Mouse (Mus musculus): ENCODE data around the gene Smbd1. TPM values are rescaled to one million over a fixed set of nuclear protein-coding genes. Genes with fewer than 3 reads are reported as not detected.

The Smbd1 gene
- polyA plus RNA-seq, 1 experiment from 2014 or later = not detected

GRCm38 (mm10) chr16:32812888-32813361, 2.6 kb upstream of the Smbd1 start:
- Histone ChIP-seq H3K27ac (no peak overlapping the region), H3K36me3 (no peaks in the 10 kb centered on the region), H3K4me2 (peak overlapping the region; percentile 43), H3K4me3 (no peak overlapping the region), H3K4me1 (replicated peaks) (peaks cover 20% of the 10 kb centered on the region), H3K27me3 (no peaks in the 10 kb centered on the region), H3K9me3 (replicated peaks) (no peaks in the 10 kb centered on the region), H3K9ac (no peak overlapping the region)
- 0 out of 2 replicates have a peak, but pooled peaks have one; percentile 32 for ATAC-seq (replicated peaks; ENCODE audit: insufficient number of reproducible peaks, insufficient read depth, low FRiP score, low read depth)
- WGBS = under 1% methylated on average over 9 of the region's 9 CpGs

DNA sequence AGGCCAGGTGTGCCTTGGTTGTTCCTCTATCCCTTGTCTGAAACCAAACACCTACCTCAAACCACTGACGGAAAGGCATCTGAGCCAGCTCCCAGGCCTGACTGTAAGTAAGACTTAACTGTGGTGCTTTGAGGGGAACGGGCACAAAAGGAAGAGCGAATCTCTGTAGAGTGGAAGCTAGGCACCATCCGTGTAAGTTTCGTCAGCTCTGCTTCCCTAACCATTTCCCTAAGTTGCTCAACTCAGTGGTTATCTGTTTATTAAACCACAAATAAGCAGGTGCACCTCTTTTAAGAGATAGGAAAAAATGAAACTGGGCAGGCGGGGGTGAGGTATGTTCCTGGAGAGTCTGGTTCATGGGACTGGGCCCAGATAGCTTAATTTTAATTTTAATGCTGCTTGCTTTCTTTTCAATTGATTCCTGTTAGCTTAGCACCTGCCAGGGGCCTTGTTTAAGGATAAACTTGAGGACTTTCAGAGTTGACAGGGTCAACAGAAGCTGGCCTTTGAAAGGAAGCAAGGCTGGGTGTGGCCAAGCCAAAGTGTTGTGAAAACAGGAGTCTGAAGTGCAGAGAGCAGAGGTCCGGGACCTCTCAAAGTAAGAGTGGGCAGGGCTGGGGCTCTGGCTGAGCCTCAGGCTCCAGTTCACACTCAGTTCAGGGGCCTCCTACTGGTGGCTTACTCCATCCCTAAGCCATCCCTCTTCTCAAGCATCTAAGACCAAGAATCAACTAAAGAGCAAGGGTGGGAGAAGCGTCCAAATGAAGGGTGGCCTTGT, 2.7 kb downstream of the Smbd1 start:
- Histone ChIP-seq H3K4me3 (no peak overlapping the region), H3K4me2 (no peak overlapping the region), H3K27ac (no peak overlapping the region), H3K36me3 (no peaks in the 10 kb centered on the region), H3K9ac (no peak overlapping the region), H3K9me3 (replicated peaks) (no peaks in the 10 kb centered on the region), H3K27me3 (no peaks in the 10 kb centered on the region), H3K4me1 (replicated peaks) (peaks cover 19% of the 10 kb centered on the region)
- 65% methylated on average over 8 of the region's 8 CpGs for WGBS
- no peak for ATAC-seq (replicated peaks; ENCODE audit: insufficient number of reproducible peaks, insufficient read depth, low FRiP score, low read depth)

- no peak for ATAC-seq (replicated peaks; ENCODE audit: insufficient number of reproducible peaks, insufficient read depth, low FRiP score, low read depth)
- Histone ChIP-seq H3K4me1 (replicated peaks) (peaks cover 28% of the 10 kb centered on the region), H3K27ac (no peak overlapping the region), H3K36me3 (no peaks in the 10 kb centered on the region), H3K27me3 (no peaks in the 10 kb centered on the region), H3K4me3 (no peak overlapping the region), H3K9me3 (replicated peaks) (no peaks in the 10 kb centered on the region), H3K4me2 (no peak overlapping the region), H3K9ac (no peak overlapping the region)
- 63% methylated on average over 7 of the region's 7 CpGs for WGBS
Measured at GRCm38 (mm10) chr16:32805151-32805550, 5.1 kb downstream of the Smbd1 start.

GRCm38 (mm10) chr16:32803901-32804300, 6.4 kb downstream of the Smbd1 start:
- Histone ChIP-seq H3K4me2 (no peak overlapping the region), H3K9me3 (replicated peaks) (no peaks in the 10 kb centered on the region), H3K27me3 (no peaks in the 10 kb centered on the region), H3K36me3 (no peaks in the 10 kb centered on the region), H3K4me1 (replicated peaks) (peaks cover 28% of the 10 kb centered on the region), H3K4me3 (no peak overlapping the region), H3K9ac (no peak overlapping the region), H3K27ac (no peak overlapping the region)
- WGBS = 41% methylated on average over 5 of the region's 5 CpGs
- ATAC-seq (replicated peaks; ENCODE audit: insufficient number of reproducible peaks, insufficient read depth, low FRiP score, low read depth) = no peak

DNA sequence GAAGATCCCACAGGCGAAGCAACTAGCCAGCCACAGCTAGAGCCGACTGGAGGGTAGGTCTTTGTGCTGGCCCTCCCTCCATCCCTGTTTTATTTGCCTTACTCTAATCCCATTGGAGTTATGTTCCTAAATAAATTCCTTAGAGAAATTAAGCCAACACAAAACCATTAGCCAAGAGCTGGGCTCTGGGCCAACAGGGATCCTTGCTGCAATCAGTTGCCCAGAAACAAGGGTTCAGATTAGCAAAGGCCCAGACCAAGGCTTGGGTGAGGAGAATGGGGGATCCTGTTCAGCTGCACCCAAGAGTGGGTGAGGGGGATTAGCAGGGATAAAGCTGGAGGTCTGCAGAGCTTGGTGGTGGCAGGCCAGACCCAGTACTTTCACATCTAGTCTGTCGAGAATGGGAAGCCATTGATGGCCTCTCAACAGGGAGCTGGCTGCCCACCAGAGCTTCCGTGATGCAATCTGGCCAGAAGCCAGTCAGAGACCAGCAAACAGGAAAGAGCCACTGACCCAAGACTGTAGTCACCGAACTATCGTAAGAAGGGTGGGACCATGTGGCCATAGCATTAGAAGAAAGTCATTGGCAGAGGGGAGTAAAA, 6.9 kb downstream of the Smbd1 start:
- 31% methylated on average over 6 of the region's 6 CpGs for WGBS
- 0 out of 2 replicates have a peak, but pooled peaks have one; percentile 29 for ATAC-seq (replicated peaks; ENCODE audit: insufficient number of reproducible peaks, insufficient read depth, low FRiP score, low read depth)
- 0 out of 2 replicates have a peak overlapping the region, but pooled peaks have one; percentile 13 for H3K4me2 ChIP-seq
- peaks cover 34% of the 10 kb centered on the region for H3K4me1 ChIP-seq (replicated peaks)
- no peaks in the 10 kb centered on the region for H3K36me3 ChIP-seq
- no peak overlapping the region for H3K9ac ChIP-seq
- H3K4me3 ChIP-seq = no peak overlapping the region
- no peaks in the 10 kb centered on the region for H3K9me3 ChIP-seq (replicated peaks)
- peak overlapping the region; percentile 50 for H3K27ac ChIP-seq
- H3K27me3 ChIP-seq = no peaks in the 10 kb centered on the region

GRCm38 (mm10) chr16:32797426-32797689, 12.9 kb downstream of the Smbd1 start, which contains the start of gene Muc20:
Gene Muc20 (minus strand): TSS chr16:32797435.
- H3K4me2 ChIP-seq = no peak within 1 kb of the TSS
- H3K9me3 ChIP-seq (replicated peaks) = no peaks in the 10 kb centered on the region
- no peaks in the 10 kb centered on the region for H3K27me3 ChIP-seq
- H3K4me3 ChIP-seq = no peak within 1 kb of the TSS
- no peak within 1 kb of the TSS for H3K9ac ChIP-seq
- H3K36me3 ChIP-seq = no peaks in the 10 kb centered on the region
- no peak within 1 kb of the TSS for H3K27ac ChIP-seq
- H3K4me1 ChIP-seq (replicated peaks) = peaks cover 19% of the 10 kb centered on the region
- WGBS = 67% methylated on average over 3 of the region's 3 CpGs
- ATAC-seq (replicated peaks; ENCODE audit: insufficient number of reproducible peaks, insufficient read depth, low FRiP score, low read depth) = no peak

GRCm38 (mm10) chr16:32796676-32797425, 13.4 kb downstream of the Smbd1 start:
- no peak overlapping the region for H3K9ac ChIP-seq
- H3K4me2 ChIP-seq = no peak overlapping the region
- no peaks in the 10 kb centered on the region for H3K36me3 ChIP-seq
- H3K27ac ChIP-seq = no peak overlapping the region
- peaks cover 16% of the 10 kb centered on the region for H3K4me1 ChIP-seq (replicated peaks)
- 68% methylated on average over 14 of the region's 14 CpGs for WGBS
- no peaks in the 10 kb centered on the region for H3K9me3 ChIP-seq (replicated peaks)
- H3K4me3 ChIP-seq = no peak overlapping the region
- ATAC-seq (replicated peaks; ENCODE audit: insufficient number of reproducible peaks, insufficient read depth, low FRiP score, low read depth) = no peak
- H3K27me3 ChIP-seq = no peaks in the 10 kb centered on the region

- no peak overlapping the region for H3K4me2 ChIP-seq
- H3K9ac ChIP-seq = no peak overlapping the region
- WGBS = 69% methylated on average over 1 of the region's 1 CpGs
- no peaks in the 10 kb centered on the region for H3K27me3 ChIP-seq
- H3K36me3 ChIP-seq = no peaks in the 10 kb centered on the region
- peaks cover 11% of the 10 kb centered on the region for H3K4me1 ChIP-seq (replicated peaks)
- H3K9me3 ChIP-seq (replicated peaks) = no peaks in the 10 kb centered on the region
- H3K27ac ChIP-seq = no peak overlapping the region
- ATAC-seq (replicated peaks; ENCODE audit: insufficient number of reproducible peaks, insufficient read depth, low FRiP score, low read depth) = no peak
- no peak overlapping the region for H3K4me3 ChIP-seq
Measured at GRCm38 (mm10) chr16:32795177-32795576, 15.1 kb downstream of the Smbd1 start.

DNA sequence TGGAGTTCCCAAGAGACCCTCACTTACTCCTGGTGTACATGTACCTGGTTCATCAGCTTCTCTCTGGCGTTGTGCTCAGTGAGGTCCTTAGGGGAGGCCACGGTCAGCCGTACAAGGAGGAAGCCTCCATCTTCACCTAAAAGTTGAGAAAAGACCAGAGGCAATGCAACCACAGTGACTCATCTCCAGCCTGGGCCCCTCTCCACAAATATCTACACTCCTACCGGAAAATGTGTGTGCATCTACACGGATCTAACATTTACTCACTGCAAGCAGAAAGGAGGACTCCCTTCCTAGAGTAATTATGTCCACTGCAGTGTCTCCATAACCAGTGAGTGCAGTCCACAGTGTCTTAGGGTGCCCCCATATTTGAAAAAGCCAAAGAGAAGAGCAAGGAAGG, 20.2 kb downstream of the Smbd1 start:
- ATAC-seq (replicated peaks; ENCODE audit: insufficient number of reproducible peaks, insufficient read depth, low FRiP score, low read depth) = no peak
- H3K4me2 ChIP-seq = no peak overlapping the region
- H3K4me1 ChIP-seq (replicated peaks) = peaks cover 4% of the 10 kb centered on the region; the same call in 1 of the 2 replicates
- WGBS = 81% methylated on average over 5 of the region's 5 CpGs
- no peak overlapping the region for H3K4me3 ChIP-seq
- H3K9me3 ChIP-seq (replicated peaks) = no peaks in the 10 kb centered on the region
- no peak overlapping the region for H3K27ac ChIP-seq
- H3K9ac ChIP-seq = no peak overlapping the region
- no peaks in the 10 kb centered on the region for H3K36me3 ChIP-seq
- no peaks in the 10 kb centered on the region for H3K27me3 ChIP-seq

- no peaks in the 10 kb centered on the region for H3K9me3 ChIP-seq (replicated peaks)
- 88% methylated on average over 13 of the region's 13 CpGs for WGBS
Measured at GRCm38 (mm10) chr16:32784840-32785239, 25.4 kb downstream of the Smbd1 start.

GRCm38 (mm10) chr16:32783324-32784062, 26.8 kb downstream of the Smbd1 start:
- H3K4me2 ChIP-seq = no peak overlapping the region
- peaks cover 3% of the 10 kb centered on the region; the same call in 1 of the 2 replicates for H3K4me1 ChIP-seq (replicated peaks)
- no peaks in the 10 kb centered on the region for H3K36me3 ChIP-seq
- H3K27me3 ChIP-seq = no peaks in the 10 kb centered on the region
- no peak overlapping the region for H3K4me3 ChIP-seq
- 62% methylated on average over 5 of the region's 5 CpGs for WGBS
- H3K9ac ChIP-seq = no peak overlapping the region
- no peaks in the 10 kb centered on the region for H3K9me3 ChIP-seq (replicated peaks)
- ATAC-seq (replicated peaks; ENCODE audit: insufficient number of reproducible peaks, insufficient read depth, low FRiP score, low read depth) = no peak
- no peak overlapping the region for H3K27ac ChIP-seq

More at GRCm38 (mm10) chr16:32784840-32785239, 25.4 kb downstream of the Smbd1 start:
- Histone ChIP-seq H3K4me1 (replicated peaks) (no peaks in the 10 kb centered on the region), H3K4me2 (no peak overlapping the region), H3K36me3 (no peaks in the 10 kb centered on the region), H3K9ac (no peak overlapping the region), H3K27ac (no peak overlapping the region), H3K4me3 (no peak overlapping the region), H3K27me3 (no peaks in the 10 kb centered on the region)
- ATAC-seq (replicated peaks; ENCODE audit: insufficient number of reproducible peaks, insufficient read depth, low FRiP score, low read depth) = no peak

Measured in heart, embryonic 15.5 days (tissue).